Mouse (Mus musculus): Measurements from ENCODE around the gene Grid2.

DNA sequence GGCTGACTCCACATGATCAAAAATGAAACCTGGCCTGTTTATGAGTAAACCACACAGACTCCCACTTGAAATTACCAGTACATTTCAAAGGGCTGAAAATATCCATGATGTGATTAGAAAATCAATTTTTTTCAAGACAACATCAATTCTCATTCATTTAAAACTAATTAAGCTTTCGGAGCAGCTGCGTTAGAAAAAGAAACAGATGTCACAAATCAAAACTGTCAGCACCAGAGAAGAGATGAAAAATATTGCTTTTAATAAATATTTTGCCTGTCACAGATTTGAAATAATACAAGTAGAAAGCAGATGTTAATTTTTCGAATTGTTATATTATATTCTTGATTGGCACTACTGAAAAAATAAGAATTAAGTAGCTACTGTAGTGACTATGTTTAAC, 1415.3 kb downstream of the Grid2 start:
- TF ChIP-seq CTCF (IDR thresholded peaks at IDR 0.05; ENCODE audit: extremely low read depth, insufficient read length, insufficient replicate concordance, low read depth, low read length) = no peak
- no peak for TF ChIP-seq POLR2A (IDR thresholded peaks at IDR 0.05; ENCODE audit: low read depth, low read length)
